Mouse (Mus musculus) cortical plate, adult 2 months (tissue): ENCODE results near the gene Abracl.

Experiments
- CTCF ChIP-seq: fragments of 200-500 bp; IDR thresholded peaks from 2 replicates; pipeline ENCODE4 v1.5.1; 2011; ENCODE audit warnings: mild to moderate bottlenecking, control low read depth, low read length; ENCODE audit not compliant: insufficient read depth; ENCODE audit errors: extremely low read depth
- POLR2A ChIP-seq: fragments of 200-500 bp; IDR thresholded peaks from 2 replicates; pipeline ENCODE4 v1.6.1; 2011; ENCODE audit warnings: mild to moderate bottlenecking, low read length, control low read depth; ENCODE audit not compliant: insufficient read depth; ENCODE audit errors: extremely low read depth

GRCm38 (mm10) chr10:18070616-18071015 lies 47.5 kb upstream of the Abracl start:
- TF ChIP-seq CTCF (no peak), POLR2A (no peak)
